Mouse (Mus musculus): ENCODE measurements around the gene Cox6a2.
A peak's percentile ranks its signal among the peaks of the same experiment; 100 is the strongest.

Cox6a2 gene

GRCm38 (mm10) chr7:128206152-128206551 lies at the start of gene Cox6a2:
TSS of gene Cox6a2 (minus strand) at chr7:128206387.
- no peak for DNase-seq

- no peak for DNase-seq
Observed at GRCm38 (mm10) chr7:128255757-128256156, 49.6 kb upstream of the Cox6a2 start.

DNA sequence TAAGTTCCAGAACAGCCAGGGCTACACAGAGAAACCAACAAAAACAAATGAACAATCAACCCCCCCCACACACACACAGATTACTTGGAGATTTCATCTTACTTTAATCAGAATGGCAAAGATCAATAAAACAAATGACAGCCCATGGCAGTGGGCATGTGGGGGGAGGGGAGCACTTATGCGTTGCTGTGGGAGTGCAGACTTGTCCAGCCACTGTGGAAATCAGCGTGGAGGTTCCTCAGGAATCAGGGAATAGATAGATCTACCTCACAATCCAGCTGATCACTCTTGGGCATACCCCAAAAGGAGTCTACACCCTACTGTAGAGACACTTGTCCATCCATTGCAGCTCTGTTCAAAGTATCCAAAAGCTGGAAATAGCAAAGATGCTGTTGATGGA lies 48.8 kb upstream of the Cox6a2 start:
- no peak for DNase-seq

GRCm38 (mm10) chr7:128252609-128253008 lies 46.4 kb upstream of the Cox6a2 start:
- peak; percentile 94 for DNase-seq

- peak; percentile 57 for DNase-seq
Observed at GRCm38 (mm10) chr7:128251946-128252345, 45.8 kb upstream of the Cox6a2 start.

DNA sequence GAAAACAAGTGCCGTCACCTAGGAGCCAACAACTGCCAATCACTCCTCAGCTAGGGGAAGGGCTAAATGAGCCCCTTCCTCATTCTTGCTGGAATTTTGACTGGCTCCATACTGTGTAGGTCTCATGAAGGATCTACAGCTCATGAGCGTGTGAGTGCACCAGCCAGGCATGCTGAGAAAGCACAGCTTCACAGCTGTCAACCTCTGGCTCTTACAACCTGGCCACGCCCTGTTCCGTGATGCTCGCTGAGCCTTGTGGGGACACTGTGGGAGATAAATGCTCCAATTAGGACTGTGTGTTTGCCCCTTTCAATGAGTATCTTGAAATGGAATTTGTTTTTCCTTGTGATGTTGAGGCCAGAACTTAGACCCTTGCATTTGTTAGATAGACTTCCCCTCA lies 43.8 kb upstream of the Cox6a2 start:
- DNase-seq, result no peak

GRCm38 (mm10) chr7:128248081-128249042 lies 42.2 kb upstream of the Cox6a2 start:
- DNase-seq, result no peak

GRCm38 (mm10) chr7:128247443-128247842 lies 41.3 kb upstream of the Cox6a2 start:
- peak; percentile 82 for DNase-seq

- DNase-seq, result no peak
Observed at GRCm38 (mm10) chr7:128246496-128247391, 40.6 kb upstream of the Cox6a2 start, which contains the start of gene Tgfb1i1. TSS of gene Tgfb1i1 (plus strand) at chr7:128246812.

- DNase-seq, result no peak
Observed at GRCm38 (mm10) chr7:128245547-128245946, 39.4 kb upstream of the Cox6a2 start.

- no peak for DNase-seq
Observed at GRCm38 (mm10) chr7:128244410-128245025, 38.3 kb upstream of the Cox6a2 start.

GRCm38 (mm10) chr7:128243921-128244320 lies 37.7 kb upstream of the Cox6a2 start:
- no peak for DNase-seq

DNA sequence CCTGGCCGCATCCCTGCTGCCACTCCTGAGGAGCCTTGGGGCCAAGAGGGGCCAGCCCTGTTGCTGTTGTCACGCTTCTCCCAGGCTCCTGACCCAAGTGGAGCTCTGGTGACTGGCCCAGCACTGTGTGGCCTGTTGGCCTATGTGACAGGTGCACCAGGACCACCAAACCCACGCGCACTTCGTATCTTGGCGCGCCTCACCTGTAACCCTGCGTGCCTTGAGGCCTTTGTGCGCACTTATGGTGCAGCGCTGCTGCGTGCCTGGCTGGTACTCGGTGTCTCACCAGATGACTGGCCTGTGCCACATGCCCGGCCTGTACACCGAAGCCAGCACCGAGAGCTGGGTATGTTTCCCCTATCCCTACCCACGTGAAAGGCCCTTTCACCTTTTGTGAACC lies 36.1 kb upstream of the Cox6a2 start:
- no peak for DNase-seq

- DNase-seq, result no peak
Observed at GRCm38 (mm10) chr7:128240131-128240784, 34.1 kb upstream of the Cox6a2 start.

GRCm38 (mm10) chr7:128238991-128239390 lies 32.8 kb upstream of the Cox6a2 start:
- peak; percentile 62 for DNase-seq

DNA sequence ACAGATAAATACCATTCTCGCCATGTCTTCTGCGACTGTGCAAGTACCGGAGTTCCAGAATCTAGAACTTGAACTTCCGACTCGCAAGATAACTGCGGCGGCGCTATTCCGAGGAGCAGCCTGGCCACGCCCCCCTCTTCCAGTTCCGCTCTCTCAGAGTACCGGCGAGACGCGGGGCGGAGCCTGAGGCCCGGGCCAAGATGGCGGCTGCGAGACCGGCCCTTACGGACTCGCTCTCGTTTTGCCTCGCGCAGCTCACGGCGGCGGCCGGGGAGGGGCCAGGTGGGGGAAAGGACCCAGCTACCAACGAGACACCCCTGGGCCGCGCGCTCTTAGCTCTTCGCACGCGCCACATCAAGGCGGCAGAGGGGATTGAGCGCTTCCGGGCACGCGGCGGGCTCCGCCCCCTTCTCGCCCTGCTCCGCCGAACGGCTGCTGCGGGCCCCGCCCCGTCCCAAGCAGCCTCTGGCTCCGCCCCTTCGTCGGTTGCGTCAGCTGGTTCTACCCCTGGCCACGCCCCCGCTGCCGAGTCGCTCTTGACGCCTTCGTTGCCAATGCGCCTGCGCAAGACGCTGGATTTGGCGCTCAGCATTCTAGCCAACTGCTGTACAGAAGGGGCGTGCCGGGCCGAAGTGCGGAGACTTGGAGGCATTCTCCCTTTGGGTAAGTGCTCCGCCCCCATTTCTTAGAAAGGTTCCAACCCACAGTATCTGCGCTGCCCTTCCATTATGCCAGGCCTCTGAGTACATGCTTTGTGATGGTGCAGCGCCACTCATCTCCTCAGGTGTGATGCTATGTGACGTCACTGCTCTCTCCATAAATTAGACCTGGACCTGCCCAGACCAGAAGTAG lies 32.0 kb upstream of the Cox6a2 start, which contains the start of gene 9130023H24Rik:
TSS of gene 9130023H24Rik (minus strand) at position 105 of the 852 bp plus-strand sequence.
- DNase-seq, result peak; percentile 100

DNA sequence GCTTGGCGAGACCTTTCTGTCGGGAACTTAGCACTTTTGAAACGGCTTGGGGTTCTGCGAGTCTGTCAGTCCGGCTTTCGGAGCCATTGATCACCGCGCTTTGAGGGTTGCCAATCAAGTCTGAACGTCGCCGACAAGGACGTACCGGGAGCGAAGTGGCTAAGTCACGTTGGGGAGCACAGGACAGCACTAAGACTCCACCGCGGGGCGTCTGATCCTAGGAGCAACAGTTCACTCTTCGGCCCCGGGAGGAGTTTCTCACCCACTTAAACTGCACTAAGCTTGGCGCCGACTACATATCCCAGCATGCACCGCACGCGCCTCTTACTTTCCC lies 31.4 kb upstream of the Cox6a2 start:
- no peak for DNase-seq

- DNase-seq, result peak; percentile 84
Observed at GRCm38 (mm10) chr7:128236856-128237592, 30.8 kb upstream of the Cox6a2 start, which contains the start of gene Armc5. TSS of gene Armc5 (plus strand) at chr7:128237342.

DNA sequence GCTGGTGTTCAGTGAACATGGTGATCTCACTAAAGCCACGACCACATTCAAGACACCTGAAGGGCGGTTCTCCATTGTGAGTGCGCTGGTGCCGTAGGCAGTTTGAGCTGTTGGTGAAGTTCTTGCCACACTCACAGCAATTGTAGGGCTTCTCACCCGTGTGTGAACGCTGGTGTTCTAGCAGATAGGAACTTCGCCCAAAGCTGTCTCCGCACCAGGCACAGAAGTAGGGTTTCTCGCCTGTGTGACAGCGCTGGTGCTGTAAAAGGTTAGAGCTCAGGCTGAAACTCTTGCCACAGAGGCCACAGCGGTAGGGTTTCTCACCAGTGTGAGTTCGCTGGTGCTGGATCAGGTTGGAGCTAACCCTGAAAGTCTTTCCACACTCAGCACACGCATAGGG lies 30.2 kb upstream of the Cox6a2 start:
- no peak for DNase-seq

DNA sequence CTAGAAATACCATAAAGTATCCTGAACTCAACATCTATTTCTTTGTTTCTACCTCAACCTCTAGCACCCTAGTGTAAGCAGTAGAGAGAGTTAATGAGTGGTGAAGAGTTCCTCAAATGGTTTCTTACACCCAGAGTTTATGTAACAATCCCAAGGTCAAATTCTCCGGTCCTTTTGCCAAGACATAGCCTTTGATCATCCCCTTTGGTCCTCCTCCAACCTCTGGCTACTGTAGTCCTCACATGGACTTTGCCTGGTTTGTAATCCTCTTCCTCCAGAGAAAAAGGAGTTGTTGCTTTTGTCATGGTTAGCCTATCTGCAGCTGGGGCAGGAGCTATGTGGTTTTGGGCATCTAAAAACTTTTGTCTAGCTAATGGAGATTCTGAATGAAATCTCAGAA lies 29.3 kb upstream of the Cox6a2 start:
- no peak for DNase-seq

GRCm38 (mm10) chr7:128234796-128235195 lies 28.6 kb upstream of the Cox6a2 start:
- no peak for DNase-seq
